Mouse (Mus musculus) embryonic fibroblast, embryonic 13.5 days (primary cell): ENCODE results near the gene Zzef1.

Source experiments
- CTCF ChIP-seq: IDR thresholded peaks from 2 replicates; pipeline ENCODE4 v1.5.1; 2011; ENCODE audit warnings: mild to moderate bottlenecking, control low read depth, low read length, moderate library complexity, borderline replicate concordance; ENCODE audit not compliant: insufficient read depth
- POLR2A ChIP-seq: IDR thresholded peaks from 2 replicates; pipeline ENCODE4 v1.6.1; 2011; ENCODE audit warnings: low read depth, mild to moderate bottlenecking, control low read depth, low read length, moderate library complexity

GRCm38 (mm10) chr11:72846685-72847084 lies 50.7 kb downstream of the Zzef1 start:
- no peak for TF ChIP-seq CTCF
- TF ChIP-seq POLR2A, result no peak
